Mouse (Mus musculus): ENCODE measurements around the gene Spag9. TPM values are rescaled to one million over a fixed set of nuclear protein-coding genes. Genes with fewer than 3 reads are reported as not detected.

Gene Spag9
- total RNA-seq, 2 experiments from 2014 or later = 236 to 246 TPM

GRCm38 (mm10) chr11:94120690-94121089 is 124.8 kb downstream of the Spag9 start:
- no peak for DNase-seq (ENCODE audit: extremely low spot score in 1 of 2, low spot score in 2 of 2)
- intact Hi-C loops (cut with DNase I) = no loop called here

- intact Hi-C loops (cut with DNase I) = no loop called here
- DNase-seq (ENCODE audit: extremely low spot score in 1 of 2, low spot score in 2 of 2) = no peak
These were observed 125.6 kb downstream of the Spag9 start for GRCm38 (mm10) chr11:94121501-94121900.

GRCm38 (mm10) chr11:94122341-94123030 is 126.6 kb downstream of the Spag9 start:
- no peak for DNase-seq (ENCODE audit: extremely low spot score in 1 of 2, low spot score in 2 of 2)
- intact Hi-C loops (cut with DNase I) = no loop called here

GRCm38 (mm10) chr11:94126701-94127100 is 130.8 kb downstream of the Spag9 start:
- no peak for DNase-seq (ENCODE audit: extremely low spot score in 1 of 2, low spot score in 2 of 2)
- intact Hi-C loops (cut with DNase I) = no loop called here

GRCm38 (mm10) chr11:94127966-94128365 is 132.1 kb downstream of the Spag9 start:
- intact Hi-C loops (cut with DNase I) = loop anchor here (2.0 kb wide), 2 partner anchors 85 to 149 kb away; no protein-coding TSS in a partner anchor
- DNase-seq (ENCODE audit: extremely low spot score in 1 of 2, low spot score in 2 of 2) = peak; percentile 85 to 86

GRCm38 (mm10) chr11:94128506-94128905 is 132.6 kb downstream of the Spag9 start:
- no peak for DNase-seq (ENCODE audit: extremely low spot score in 1 of 2, low spot score in 2 of 2)
- intact Hi-C loops (cut with DNase I) = loop anchor here (2.0 kb wide), 2 partner anchors 84 to 148 kb away; no protein-coding TSS in a partner anchor

- peak; percentile 71 to 72 for DNase-seq (ENCODE audit: extremely low spot score in 1 of 2, low spot score in 2 of 2)
- intact Hi-C loops (cut with DNase I) = loop anchor here (2.0 to 5.0 kb wide), 3 partner anchors 83 to 358 kb away; partner anchors contain the start of gene Spata20
These were observed 133.6 kb downstream of the Spag9 start for GRCm38 (mm10) chr11:94129261-94130059.

GRCm38 (mm10) chr11:94130118-94131095 is 134.5 kb downstream of the Spag9 start:
- DNase-seq (ENCODE audit: extremely low spot score in 1 of 2, low spot score in 2 of 2) = no peak
- intact Hi-C loops (cut with DNase I) = loop anchor here (5.0 kb wide), 1 partner anchor 357 kb away; the partner anchor contains the start of gene Spata20

- intact Hi-C loops (cut with DNase I) = loop anchor here (5.0 kb wide), 1 partner anchor 354 kb away; the partner anchor contains the start of gene Spata20
- DNase-seq (ENCODE audit: extremely low spot score in 1 of 2, low spot score in 2 of 2) = peak in 1 of 2 experiments; percentile 88
These were observed 137.6 kb downstream of the Spag9 start for GRCm38 (mm10) chr11:94133344-94133955.

GRCm38 (mm10) chr11:94134076-94134838 is 138.4 kb downstream of the Spag9 start:
- intact Hi-C loops (cut with DNase I) = loop anchor here (5.0 kb wide), 1 partner anchor 353 kb away; the partner anchor contains the start of gene Spata20
- peak in 1 of 2 experiments; percentile 79 for DNase-seq (ENCODE audit: extremely low spot score in 1 of 2, low spot score in 2 of 2)

GRCm38 (mm10) chr11:94135581-94136001 is 139.7 kb downstream of the Spag9 start:
- DNase-seq (ENCODE audit: extremely low spot score in 1 of 2, low spot score in 2 of 2) = no peak
- intact Hi-C loops (cut with DNase I) = no loop called here

GRCm38 (mm10) chr11:94136656-94137055 is 140.8 kb downstream of the Spag9 start:
- intact Hi-C loops (cut with DNase I) = no loop called here
- no peak for DNase-seq (ENCODE audit: extremely low spot score in 1 of 2, low spot score in 2 of 2)

GRCm38 (mm10) chr11:94137326-94138061 is 141.6 kb downstream of the Spag9 start:
- peak in 1 of 2 experiments; percentile 56 for DNase-seq (ENCODE audit: extremely low spot score in 1 of 2, low spot score in 2 of 2)
- intact Hi-C loops (cut with DNase I) = no loop called here

- intact Hi-C loops (cut with DNase I) = no loop called here
- no peak for DNase-seq (ENCODE audit: extremely low spot score in 1 of 2, low spot score in 2 of 2)
These were observed 142.7 kb downstream of the Spag9 start for GRCm38 (mm10) chr11:94138411-94139231.

GRCm38 (mm10) chr11:94139232-94139620 is 143.3 kb downstream of the Spag9 start:
- intact Hi-C loops (cut with DNase I) = no loop called here
- DNase-seq (ENCODE audit: extremely low spot score in 1 of 2, low spot score in 2 of 2) = no peak

- DNase-seq (ENCODE audit: extremely low spot score in 1 of 2, low spot score in 2 of 2) = no peak
- intact Hi-C loops (cut with DNase I) = no loop called here
These were observed 144.6 kb downstream of the Spag9 start for GRCm38 (mm10) chr11:94140540-94140939.
